Mouse (Mus musculus): Measurements from ENCODE around the gene N4bp2l2. TPM values are rescaled to one million over a fixed set of nuclear protein-coding genes. Genes with fewer than 3 reads are reported as not detected.

The N4bp2l2 gene
- polyA plus RNA-seq, 1 experiment from 2014 or later = 45.1 TPM

DNA sequence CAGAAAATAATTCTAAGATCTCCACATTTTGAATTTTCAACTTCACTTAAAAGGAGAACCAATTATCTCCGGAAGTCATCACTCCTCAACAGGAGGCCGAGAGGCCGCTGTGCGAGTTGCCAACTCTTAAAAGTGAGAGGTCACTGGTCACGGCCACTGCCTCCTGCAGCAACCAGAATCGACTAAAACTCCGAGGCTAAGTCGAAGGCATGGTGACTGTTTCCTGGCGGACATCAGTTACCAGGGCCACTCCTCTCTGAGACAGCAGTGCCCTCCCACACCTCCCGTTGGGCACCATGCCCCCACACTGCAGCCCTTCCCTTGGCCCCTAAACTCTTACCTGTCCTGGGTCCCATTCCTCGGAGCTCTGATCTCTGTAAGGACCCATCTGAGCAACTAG is 89.2 kb downstream of the N4bp2l2 start:
- Histone ChIP-seq H3K9ac (ENCODE audit: low read depth, low read length) (no peak overlapping the region), H3K36me3 (ENCODE audit: insufficient read depth, low read length) (0 out of 2 replicates have a peak, but pooled peaks cover 4% of the 10 kb centered on the region), H3K4me1 (replicated peaks; ENCODE audit: insufficient read depth, low read length) (no peaks in the 10 kb centered on the region; the same call in 1 of the 2 replicates), H3K4me3 (replicated peaks; ENCODE audit: low read depth, low read length) (no peak overlapping the region), H3K27ac (no peak overlapping the region), H3K9me3 (replicated peaks; ENCODE audit: low read length) (no peaks in the 10 kb centered on the region), H3K27me3 (ENCODE audit: insufficient read depth, low read length) (no peaks in the 10 kb centered on the region), H3K4me2 (ENCODE audit: low read length) (no peak overlapping the region)
- no peak for TF ChIP-seq CTCF (IDR thresholded peaks at IDR 0.05; ENCODE audit: low read depth)
- whole genome bisulfite sequencing = 49% methylated on average over 11 of the region's 11 CpGs
- DNase-seq (ENCODE audit: low spot score) = no peak
- ATAC-seq (replicated peaks; ENCODE audit: low FRiP score, low read depth) = no peak

DNA sequence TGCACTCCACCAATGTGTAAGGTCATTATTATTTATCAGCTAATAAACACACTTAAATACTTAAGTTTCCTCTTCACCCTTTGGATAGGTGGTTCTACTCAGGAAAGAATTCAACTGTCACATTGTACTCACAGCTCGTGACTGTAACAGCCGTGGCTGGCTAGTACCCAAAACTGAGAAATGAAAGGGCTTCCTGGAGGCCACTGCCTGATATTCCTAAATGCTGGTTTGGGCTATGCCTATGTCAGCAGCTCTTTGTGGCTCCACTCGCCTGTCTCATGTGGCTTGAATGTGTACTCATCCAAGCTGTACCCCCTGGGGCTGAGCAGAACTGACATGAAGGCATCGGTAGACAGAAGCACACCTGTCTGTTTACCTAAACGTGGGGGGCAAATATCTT is 91.1 kb downstream of the N4bp2l2 start:
- Histone ChIP-seq H3K27me3 (ENCODE audit: insufficient read depth, low read length) (no peaks in the 10 kb centered on the region), H3K36me3 (ENCODE audit: insufficient read depth, low read length) (0 out of 2 replicates have a peak, but pooled peaks cover 4% of the 10 kb centered on the region), H3K4me2 (ENCODE audit: low read length) (no peak overlapping the region), H3K27ac (no peak overlapping the region), H3K4me1 (replicated peaks; ENCODE audit: insufficient read depth, low read length) (no peaks in the 10 kb centered on the region; the same call in 1 of the 2 replicates), H3K9me3 (replicated peaks; ENCODE audit: low read length) (no peaks in the 10 kb centered on the region), H3K4me3 (replicated peaks; ENCODE audit: low read depth, low read length) (no peak overlapping the region), H3K9ac (ENCODE audit: low read depth, low read length) (no peak overlapping the region)
- TF ChIP-seq CTCF (IDR thresholded peaks at IDR 0.05; ENCODE audit: low read depth) = no peak
- DNase-seq (ENCODE audit: low spot score) (no peak), ATAC-seq (replicated peaks; ENCODE audit: low FRiP score, low read depth) (no peak)
- WGBS = 70% methylated on average over 5 of the region's 5 CpGs

DNA sequence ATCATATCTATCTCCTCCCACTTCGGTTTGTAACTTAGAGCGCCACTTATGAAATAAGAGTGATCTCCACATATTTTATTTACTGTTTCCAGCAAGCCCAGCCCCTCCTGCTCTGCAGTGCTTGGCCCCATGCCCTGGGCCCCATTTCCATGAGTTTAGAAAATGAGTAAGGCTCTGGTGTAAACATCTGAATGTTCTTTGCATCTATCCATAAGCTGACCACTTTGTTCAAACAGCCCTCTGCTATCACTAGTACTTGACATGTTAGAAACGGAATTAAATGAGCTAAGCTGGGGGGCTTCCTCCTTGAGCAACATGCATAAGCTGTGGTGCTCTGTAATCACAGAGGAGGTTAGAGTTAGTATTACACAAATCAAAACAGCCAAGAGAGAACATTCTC is 91.6 kb downstream of the N4bp2l2 start:
- Histone ChIP-seq H3K4me1 (replicated peaks; ENCODE audit: insufficient read depth, low read length) (no peaks in the 10 kb centered on the region; the same call in 1 of the 2 replicates), H3K9ac (ENCODE audit: low read depth, low read length) (no peak overlapping the region), H3K4me3 (replicated peaks; ENCODE audit: low read depth, low read length) (no peak overlapping the region), H3K36me3 (ENCODE audit: insufficient read depth, low read length) (peaks cover 5% of the 10 kb centered on the region; the same call in 1 of the 2 replicates), H3K4me2 (ENCODE audit: low read length) (no peak overlapping the region), H3K27me3 (ENCODE audit: insufficient read depth, low read length) (no peaks in the 10 kb centered on the region), H3K27ac (no peak overlapping the region), H3K9me3 (replicated peaks; ENCODE audit: low read length) (no peaks in the 10 kb centered on the region)
- DNase-seq (ENCODE audit: low spot score) (peak; percentile 40), ATAC-seq (replicated peaks; ENCODE audit: low FRiP score, low read depth) (no peak)
- WGBS = 68% methylated on average over 3 of the region's 3 CpGs
- no peak for TF ChIP-seq CTCF (IDR thresholded peaks at IDR 0.05; ENCODE audit: low read depth)

DNA sequence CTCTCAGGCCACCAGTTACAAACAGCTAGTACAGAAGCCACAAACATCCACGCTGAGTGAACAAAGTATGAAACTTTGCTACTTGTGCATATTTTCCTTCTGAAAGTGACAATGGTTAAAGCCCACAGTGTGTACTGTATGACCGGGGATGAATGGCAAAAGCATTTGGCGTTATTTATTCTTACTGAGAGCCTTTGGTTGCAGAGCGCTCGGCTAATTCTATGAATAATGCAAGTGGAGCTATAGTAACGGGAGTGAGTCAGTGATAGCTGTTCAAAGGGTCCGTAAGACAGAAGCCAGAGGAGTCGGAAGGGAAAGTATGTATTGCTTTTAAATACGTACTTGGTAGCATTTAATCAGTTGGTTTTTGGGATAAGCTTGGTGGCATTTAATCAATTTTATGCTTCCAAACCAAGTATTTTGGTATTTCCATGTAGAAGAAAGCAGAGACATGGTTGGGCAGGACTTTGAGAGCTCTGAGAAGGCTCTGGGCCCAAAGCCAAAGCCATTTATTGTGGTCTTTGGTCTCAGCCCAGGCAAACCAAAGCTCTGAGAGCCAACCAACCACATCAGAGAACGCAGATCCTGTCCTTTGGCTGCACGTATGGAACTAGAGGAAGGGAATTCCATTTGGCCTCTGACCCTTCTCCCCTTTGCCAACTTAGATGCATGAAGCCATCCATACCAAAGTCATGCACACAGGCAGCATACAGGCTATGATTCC is 95.3 kb downstream of the N4bp2l2 start:
- Histone ChIP-seq H3K9ac (ENCODE audit: low read depth, low read length) (no peak overlapping the region), H3K27me3 (ENCODE audit: insufficient read depth, low read length) (no peaks in the 10 kb centered on the region), H3K36me3 (ENCODE audit: insufficient read depth, low read length) (peaks cover 14% of the 10 kb centered on the region; the same call in 1 of the 2 replicates), H3K27ac (no peak overlapping the region), H3K4me1 (replicated peaks; ENCODE audit: insufficient read depth, low read length) (no peaks in the 10 kb centered on the region), H3K4me3 (replicated peaks; ENCODE audit: low read depth, low read length) (no peak overlapping the region), H3K4me2 (ENCODE audit: low read length) (no peak overlapping the region), H3K9me3 (replicated peaks; ENCODE audit: low read length) (no peaks in the 10 kb centered on the region)
- ATAC-seq (replicated peaks; ENCODE audit: low FRiP score, low read depth) (no peak), DNase-seq (ENCODE audit: low spot score) (peak; percentile 21)
- 80% methylated on average over 11 of the region's 11 CpGs for WGBS
- no peak for TF ChIP-seq CTCF (IDR thresholded peaks at IDR 0.05; ENCODE audit: low read depth)

DNA sequence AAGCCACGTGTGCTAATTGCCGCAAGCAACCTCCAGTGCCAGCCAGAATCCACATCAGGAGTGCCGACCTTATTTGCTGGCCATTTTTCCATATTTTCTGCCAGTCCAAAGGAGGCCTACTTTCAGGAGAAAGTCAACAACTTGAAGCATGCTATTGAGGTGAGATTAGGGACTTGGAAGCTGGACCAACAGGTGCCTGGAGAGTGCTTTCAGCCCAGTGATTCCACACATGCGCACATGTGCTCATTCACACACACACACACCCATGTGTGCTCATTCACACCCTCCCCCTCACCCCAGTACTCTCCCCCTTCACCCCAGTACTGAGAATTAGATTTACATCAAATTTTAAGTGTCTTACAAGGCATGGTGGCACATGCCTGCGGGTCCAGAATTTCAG is 99.0 kb downstream of the N4bp2l2 start:
- ATAC-seq (replicated peaks; ENCODE audit: low FRiP score, low read depth) = no peak
- H3K9me3 ChIP-seq (replicated peaks; ENCODE audit: low read length) = no peaks in the 10 kb centered on the region
- H3K36me3 ChIP-seq (ENCODE audit: insufficient read depth, low read length) = peaks cover 17% of the 10 kb centered on the region

DNA sequence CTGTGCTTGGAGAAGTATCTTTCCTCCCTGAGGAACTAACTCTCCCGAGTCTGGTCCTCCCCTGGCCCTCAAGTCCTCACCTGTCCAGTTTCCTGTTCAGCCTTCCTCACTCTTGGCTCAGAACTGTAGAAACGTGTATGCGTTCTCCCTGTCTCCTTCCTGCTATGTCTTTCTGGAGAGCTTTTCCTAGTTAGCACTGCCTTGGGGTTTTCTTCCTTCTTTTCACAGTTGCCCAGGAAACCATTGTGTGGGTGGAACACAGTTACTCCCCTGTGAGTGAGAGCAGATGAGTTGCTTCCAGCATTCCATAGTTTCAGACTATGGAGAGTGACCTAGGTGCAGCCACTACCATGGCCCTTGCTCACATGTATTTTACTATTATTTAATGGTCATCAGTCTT is 99.8 kb downstream of the N4bp2l2 start:
- no peak overlapping the region for H3K9ac ChIP-seq (ENCODE audit: low read depth, low read length)
- no peaks in the 10 kb centered on the region for H3K27me3 ChIP-seq (ENCODE audit: insufficient read depth, low read length)
- ATAC-seq (replicated peaks; ENCODE audit: low FRiP score, low read depth) = no peak
- H3K4me3 ChIP-seq (replicated peaks; ENCODE audit: low read depth, low read length) = no peak overlapping the region
- TF ChIP-seq CTCF (IDR thresholded peaks at IDR 0.05; ENCODE audit: low read depth) = no peak
- 60% methylated on average over 3 of the region's 3 CpGs for WGBS
- no peaks in the 10 kb centered on the region for H3K4me1 ChIP-seq (replicated peaks; ENCODE audit: insufficient read depth, low read length)
- H3K27ac ChIP-seq = no peak overlapping the region
- no peak overlapping the region for H3K4me2 ChIP-seq (ENCODE audit: low read length)
- H3K36me3 ChIP-seq (ENCODE audit: insufficient read depth, low read length) = peaks cover 17% of the 10 kb centered on the region
- DNase-seq (ENCODE audit: low spot score) = peak; percentile 2
- H3K9me3 ChIP-seq (replicated peaks; ENCODE audit: low read length) = no peaks in the 10 kb centered on the region

More for the DNA sequence above, 99.0 kb downstream of the N4bp2l2 start:
- no peak overlapping the region for H3K4me3 ChIP-seq (replicated peaks; ENCODE audit: low read depth, low read length)
- H3K9ac ChIP-seq (ENCODE audit: low read depth, low read length) = no peak overlapping the region
- TF ChIP-seq CTCF (IDR thresholded peaks at IDR 0.05; ENCODE audit: low read depth) = no peak
- no peaks in the 10 kb centered on the region for H3K27me3 ChIP-seq (ENCODE audit: insufficient read depth, low read length)
- 85% methylated on average over 5 of the region's 5 CpGs for WGBS
- H3K27ac ChIP-seq = no peak overlapping the region
- H3K4me1 ChIP-seq (replicated peaks; ENCODE audit: insufficient read depth, low read length) = no peaks in the 10 kb centered on the region
- H3K4me2 ChIP-seq (ENCODE audit: low read length) = no peak overlapping the region
- no peak for DNase-seq (ENCODE audit: low spot score)

Measured in kidney, postnatal 0 days (tissue).